ENCODE assay signal across 7 mouse cellular contexts in genomic region chr4:12654568-12655456, GRCm38 (mm10).
A peak's percentile ranks its signal among the peaks of the same experiment; 100 is the strongest.
DNase-seq lines count a peak whose midpoint lies in the region; ATAC-seq and TF ChIP-seq lines count a peak whose summit lies in the region.

No protein-coding gene starts in this region.

- no peak for DNase-seq in kidney, postnatal 10 days
- no peak for DNase-seq in forebrain, postnatal 0 days
- no peak for DNase-seq in right cerebral cortex, postnatal 25 days
- DNase-seq in right cerebral cortex, postnatal 10 days (ENCODE audit: low spot score in 2 of 2) = no peak

- no peak overlapping the region for H3K27ac ChIP-seq in kidney, embryonic 16.5 days (ENCODE audit: low read length)
- no peak overlapping the region for H3K27ac ChIP-seq in forebrain, postnatal 0 days (ENCODE audit: low read depth, low read length)
- 0 out of 2 replicates have a peak overlapping the region, but pooled peaks have one; percentile 1 for H3K27ac ChIP-seq in intestine, embryonic 15.5 days
- H3K27ac ChIP-seq in neural tube, embryonic 13.5 days (replicated peaks) = peak overlapping the region; percentile 81

- H3K36me3 ChIP-seq in kidney, embryonic 16.5 days (ENCODE audit: insufficient read depth, low read length) = no peaks in the 10 kb centered on the region
- H3K36me3 ChIP-seq in forebrain, postnatal 0 days (ENCODE audit: insufficient read depth) = no peaks in the 10 kb centered on the region
- H3K36me3 ChIP-seq in intestine, embryonic 15.5 days = no peaks in the 10 kb centered on the region
- no peaks in the 10 kb centered on the region for H3K36me3 ChIP-seq in neural tube, embryonic 13.5 days

- peak overlapping the region; percentile 36 for H3K4me3 ChIP-seq in kidney, embryonic 16.5 days (ENCODE audit: low read length)
- no peak overlapping the region for H3K4me3 ChIP-seq in forebrain, postnatal 0 days (ENCODE audit: low read depth, low read length)
- peak overlapping the region; percentile 7 for H3K4me3 ChIP-seq in intestine, embryonic 15.5 days (replicated peaks)
- H3K4me3 ChIP-seq in neural tube, embryonic 13.5 days = no peak overlapping the region; the same call in 1 of the 2 replicates

- peak; percentile 57; the same call in 1 of the 2 replicates for ATAC-seq in kidney, embryonic 16.5 days (ENCODE audit: low FRiP score, low TSS enrichment)
- peak; percentile 20; the same call in 1 of the 2 replicates for ATAC-seq in forebrain, postnatal 0 days
- no peak; the same call in none of the 2 replicates for ATAC-seq in intestine, embryonic 15.5 days
- ATAC-seq in neural tube, embryonic 13.5 days (ENCODE audit: low read depth) = peak; percentile 62; the same call in 1 of the 2 replicates

- no peak for TF ChIP-seq CTCF in forebrain, postnatal 0 days (IDR thresholded peaks at IDR 0.05; ENCODE audit: low read depth)

- no peaks in the 10 kb centered on the region for H3K9me3 ChIP-seq in kidney, embryonic 16.5 days (ENCODE audit: low read length)
- no peaks in the 10 kb centered on the region for H3K9me3 ChIP-seq in forebrain, postnatal 0 days (ENCODE audit: low read length)
- no peaks in the 10 kb centered on the region for H3K9me3 ChIP-seq in intestine, embryonic 15.5 days
- no peaks in the 10 kb centered on the region for H3K9me3 ChIP-seq in neural tube, embryonic 13.5 days

- no peaks in the 10 kb centered on the region for H3K27me3 ChIP-seq in kidney, embryonic 16.5 days (ENCODE audit: insufficient read depth, low read length)
- H3K27me3 ChIP-seq in forebrain, postnatal 0 days (ENCODE audit: insufficient read depth, low read length) = no peaks in the 10 kb centered on the region
- H3K27me3 ChIP-seq in intestine, embryonic 15.5 days (replicated peaks) = no peaks in the 10 kb centered on the region
- no peaks in the 10 kb centered on the region for H3K27me3 ChIP-seq in neural tube, embryonic 13.5 days

- no peaks in the 10 kb centered on the region for H3K4me1 ChIP-seq in kidney, embryonic 16.5 days (ENCODE audit: insufficient read depth, low read length)
- H3K4me1 ChIP-seq in forebrain, postnatal 0 days (ENCODE audit: insufficient read depth) = 0 out of 2 replicates have a peak, but pooled peaks cover 6% of the 10 kb centered on the region
- H3K4me1 ChIP-seq in intestine, embryonic 15.5 days (replicated peaks) = no peaks in the 10 kb centered on the region; the same call in 1 of the 2 replicates
- peaks cover 30% of the 10 kb centered on the region for H3K4me1 ChIP-seq in neural tube, embryonic 13.5 days (replicated peaks)

- H3K4me2 ChIP-seq in kidney, embryonic 16.5 days (replicated peaks; ENCODE audit: low read depth, low read length) = peak overlapping the region; percentile 58
- H3K4me2 ChIP-seq in forebrain, postnatal 0 days (ENCODE audit: low read depth) = 0 out of 2 replicates have a peak overlapping the region, but pooled peaks have one; percentile 21
- H3K4me2 ChIP-seq in intestine, embryonic 15.5 days (replicated peaks) = peak overlapping the region; percentile 54
- H3K4me2 ChIP-seq in neural tube, embryonic 13.5 days = peak overlapping the region; percentile 38

- 33% methylated on average over 12 of the region's 12 CpGs for WGBS in kidney, embryonic 16.5 days
- 53% methylated on average over 12 of the region's 12 CpGs for WGBS in forebrain, postnatal 0 days
- whole genome bisulfite sequencing in intestine, embryonic 15.5 days = 35% methylated on average over 12 of the region's 12 CpGs
- 34% methylated on average over 12 of the region's 12 CpGs for WGBS in neural tube, embryonic 13.5 days

- H3K9ac ChIP-seq in kidney, embryonic 16.5 days (replicated peaks; ENCODE audit: low read length) = peak overlapping the region; percentile 30; the same call in 1 of the 2 replicates
- no peak overlapping the region for H3K9ac ChIP-seq in forebrain, postnatal 0 days
- H3K9ac ChIP-seq in intestine, embryonic 15.5 days = no peak overlapping the region
- no peak overlapping the region; the same call in 1 of the 2 replicates for H3K9ac ChIP-seq in neural tube, embryonic 13.5 days

Comparison
In these comparisons a context has a peak if more than half of its experiments do, and no peak if none do; other contexts are left out.
1. H3K27ac ChIP-seq: peak in intestine, embryonic 15.5 days (single experiment) and neural tube, embryonic 13.5 days (single experiment); none in kidney, embryonic 16.5 days (single experiment) and forebrain, postnatal 0 days (single experiment).
2. H3K4me3 ChIP-seq: peak in kidney, embryonic 16.5 days (single experiment) and intestine, embryonic 15.5 days (single experiment); none in forebrain, postnatal 0 days (single experiment) and neural tube, embryonic 13.5 days (single experiment).
3. Peak in every context shown above with its lines, with median percentiles within 50 percentile points of each other: H3K4me2 ChIP-seq.